Mouse (Mus musculus) bone marrow, adult 2 months (tissue): ENCODE data around the gene Nucb2.

Experiments used
- CTCF ChIP-seq: fragments of 200-500 bp; IDR thresholded peaks from 2 replicates; pipeline ENCODE4 v1.5.1; 2011; ENCODE audit warnings: low read length, control low read depth; ENCODE audit not compliant: control insufficient read depth, insufficient read depth
- POLR2A ChIP-seq: fragments of 200-500 bp; IDR thresholded peaks from 2 replicates; pipeline ENCODE4 v1.6.1; 2011; ENCODE audit warnings: low read depth, mild to moderate bottlenecking, control low read depth, low read length, borderline replicate concordance; ENCODE audit not compliant: control insufficient read depth

- TF ChIP-seq CTCF (peak; percentile 23; the same call in 1 of the 2 replicates), POLR2A (no peak)
Observed at GRCm38 (mm10) chr7:116531311-116531710, 27.1 kb downstream of the Nucb2 start.
